Mouse (Mus musculus) hindbrain, embryonic 12.5 days (tissue): Measurements from ENCODE around the gene Usp36. TPM values are rescaled to one million over a fixed set of nuclear protein-coding genes. Genes with fewer than 3 reads are reported as not detected.
A peak's percentile ranks its signal among the peaks of the same experiment; 100 is the strongest.

ENCODE experiments used
- ATAC-seq: fragments of 200-750 bp; cut with Nextera tagmentation; 2 replicates; pipeline ENCODE4 v1.8.0; 2017; ENCODE audit warnings: moderate TSS enrichment; ENCODE audit not compliant: low FRiP score
- H3K27ac ChIP-seq: fragments of 300-500 bp; sonication (generic); 2 replicates; pipeline ENCODE4 v1.5.1; 2016; ENCODE audit warnings: mild to moderate bottlenecking
- H3K27me3 ChIP-seq: fragments of 300-500 bp; sonication (generic); 2 replicates; pipeline ENCODE4 v1.6.1; 2016; ENCODE audit warnings: mild to moderate bottlenecking
- H3K36me3 ChIP-seq: fragments of 300-500 bp; sonication (generic); 2 replicates; pipeline ENCODE4 v1.6.1; 2016; ENCODE audit warnings: mild to moderate bottlenecking
- H3K4me1 ChIP-seq: fragments of 300-500 bp; sonication (generic); 2 replicates; pipeline ENCODE4 v1.6.1; 2016
- H3K4me2 ChIP-seq: fragments of 300-500 bp; sonication (generic); replicated peaks from 2 replicates; pipeline ENCODE4 v1.6.1; 2016; ENCODE audit warnings: mild to moderate bottlenecking
- H3K4me3 ChIP-seq: fragments of 300-500 bp; sonication (generic); 2 replicates; pipeline ENCODE4 v1.5.1; 2016; ENCODE audit warnings: mild to moderate bottlenecking
- H3K9ac ChIP-seq: fragments of 300-500 bp; sonication (generic); 2 replicates; pipeline ENCODE4 v1.6.1; 2016; ENCODE audit warnings: mild to moderate bottlenecking, moderate library complexity
- H3K9me3 ChIP-seq: fragments of 300-500 bp; sonication (generic); replicated peaks from 2 replicates; pipeline ENCODE4 v1.6.1; 2016; ENCODE audit warnings: mild to moderate bottlenecking
- WGBS: fragments of 180-500 bp; shearing (Covaris S2); methylation state at CpG from one replicate; pipeline ENCODE4 v1.1.7; 2016; 5-methylcytosine and 5-hydroxymethylcytosine counted together
- polyA plus RNA-seq: library from polyadenylated mRNA; unstranded; fragments of >200 nt; fragmentation: Nextera tagmentation; extraction: Ambion mirVana; gene quantifications from 2 replicates; pipeline ENCODE4 v1.2.1, GENCODE M21; 2016

The Usp36 gene
- polyA plus RNA-seq, 1 experiment from 2014 or later: 19.9 TPM

GRCm38 (mm10) chr11:118295026-118295425, 5.0 kb upstream of the Usp36 start:
- Histone ChIP-seq H3K9me3 (no peaks in the 10 kb centered on the region), H3K4me1 (peaks cover 7% of the 10 kb centered on the region), H3K27me3 (no peaks in the 10 kb centered on the region), H3K27ac (no peak overlapping the region), H3K4me3 (no peak overlapping the region), H3K9ac (no peak overlapping the region), H3K4me2 (no peak overlapping the region), H3K36me3 (no peaks in the 10 kb centered on the region)
- WGBS: 86% methylated on average over 1 of the region's 2 CpGs
- no peak for ATAC-seq

GRCm38 (mm10) chr11:118292671-118293070, 2.6 kb upstream of the Usp36 start:
- no peak for ATAC-seq
- 68% methylated on average over 6 of the region's 6 CpGs for WGBS
- no peak overlapping the region for H3K4me3 ChIP-seq
- no peaks in the 10 kb centered on the region for H3K27me3 ChIP-seq
- H3K27ac ChIP-seq: no peak overlapping the region
- peaks cover 19% of the 10 kb centered on the region for H3K4me1 ChIP-seq
- no peak overlapping the region for H3K4me2 ChIP-seq
- peaks cover under 1% of the 10 kb centered on the region for H3K36me3 ChIP-seq
- no peaks in the 10 kb centered on the region for H3K9me3 ChIP-seq
- no peak overlapping the region for H3K9ac ChIP-seq

- Histone ChIP-seq H3K27ac (peak overlapping the region; percentile 81), H3K9ac (peak overlapping the region; percentile 88), H3K9me3 (no peaks in the 10 kb centered on the region), H3K4me2 (peak overlapping the region; percentile 96), H3K4me3 (peak overlapping the region; percentile 91), H3K27me3 (no peaks in the 10 kb centered on the region), H3K36me3 (peaks cover 32% of the 10 kb centered on the region), H3K4me1 (peaks cover 19% of the 10 kb centered on the region)
- no peak; the same call in 1 of the 2 replicates for ATAC-seq
- under 1% methylated on average over 22 of the region's 22 CpGs for WGBS
Measured at GRCm38 (mm10) chr11:118289562-118289961, 482 bp downstream of the Usp36 start.

GRCm38 (mm10) chr11:118289037-118289511, 970 bp downstream of the Usp36 start:
- WGBS: 2% methylated on average over 16 of the region's 16 CpGs
- peaks cover 19% of the 10 kb centered on the region for H3K4me1 ChIP-seq
- no peaks in the 10 kb centered on the region for H3K9me3 ChIP-seq
- peaks cover 37% of the 10 kb centered on the region for H3K36me3 ChIP-seq
- H3K4me2 ChIP-seq: peak overlapping the region; percentile 96
- H3K27ac ChIP-seq: peak overlapping the region; percentile 81; the same call in 1 of the 2 replicates
- H3K4me3 ChIP-seq: peak overlapping the region; percentile 91
- H3K9ac ChIP-seq: peak overlapping the region; percentile 88
- no peaks in the 10 kb centered on the region for H3K27me3 ChIP-seq
- ATAC-seq: no peak

GRCm38 (mm10) chr11:118287573-118287972, 2.5 kb downstream of the Usp36 start:
- no peak overlapping the region for H3K27ac ChIP-seq
- H3K27me3 ChIP-seq: no peaks in the 10 kb centered on the region
- H3K4me2 ChIP-seq: no peak overlapping the region
- H3K4me3 ChIP-seq: no peak overlapping the region
- peaks cover 19% of the 10 kb centered on the region for H3K4me1 ChIP-seq
- peaks cover 51% of the 10 kb centered on the region for H3K36me3 ChIP-seq
- no peak overlapping the region for H3K9ac ChIP-seq
- WGBS: 95% methylated on average over 9 of the region's 9 CpGs
- no peaks in the 10 kb centered on the region for H3K9me3 ChIP-seq
- no peak for ATAC-seq

- H3K36me3 ChIP-seq: peaks cover 62% of the 10 kb centered on the region
- H3K27ac ChIP-seq: no peak overlapping the region
- H3K9ac ChIP-seq: no peak overlapping the region
- H3K9me3 ChIP-seq: no peaks in the 10 kb centered on the region
- no peak overlapping the region for H3K4me3 ChIP-seq
- ATAC-seq: no peak
- no peaks in the 10 kb centered on the region for H3K27me3 ChIP-seq
- H3K4me1 ChIP-seq: peaks cover 19% of the 10 kb centered on the region
- H3K4me2 ChIP-seq: no peak overlapping the region
- WGBS: 96% methylated on average over 9 of the region's 9 CpGs
Measured at GRCm38 (mm10) chr11:118286434-118286833, 3.6 kb downstream of the Usp36 start.

GRCm38 (mm10) chr11:118285791-118286190, 4.3 kb downstream of the Usp36 start:
- H3K4me2 ChIP-seq: no peak overlapping the region
- 93% methylated on average over 13 of the region's 13 CpGs for WGBS
- peaks cover 64% of the 10 kb centered on the region for H3K36me3 ChIP-seq
- H3K4me1 ChIP-seq: peaks cover 18% of the 10 kb centered on the region
- H3K4me3 ChIP-seq: no peak overlapping the region
- no peak for ATAC-seq
- no peak overlapping the region for H3K27ac ChIP-seq
- H3K27me3 ChIP-seq: no peaks in the 10 kb centered on the region
- no peaks in the 10 kb centered on the region for H3K9me3 ChIP-seq
- H3K9ac ChIP-seq: no peak overlapping the region

- Histone ChIP-seq H3K4me3 (no peak overlapping the region), H3K27me3 (no peaks in the 10 kb centered on the region), H3K9me3 (no peaks in the 10 kb centered on the region), H3K27ac (no peak overlapping the region), H3K4me1 (no peaks in the 10 kb centered on the region), H3K4me2 (no peak overlapping the region), H3K36me3 (peaks cover 95% of the 10 kb centered on the region), H3K9ac (no peak overlapping the region)
- 90% methylated on average over 3 of the region's 3 CpGs for WGBS
- no peak for ATAC-seq
Measured at GRCm38 (mm10) chr11:118280218-118280617, 9.8 kb downstream of the Usp36 start.

- Histone ChIP-seq H3K4me1 (no peaks in the 10 kb centered on the region), H3K4me3 (no peak overlapping the region), H3K36me3 (peaks cover 96% of the 10 kb centered on the region), H3K9ac (no peak overlapping the region), H3K27ac (no peak overlapping the region), H3K9me3 (no peaks in the 10 kb centered on the region), H3K27me3 (no peaks in the 10 kb centered on the region), H3K4me2 (no peak overlapping the region)
- WGBS: 87% methylated on average over 7 of the region's 7 CpGs
- no peak for ATAC-seq
Measured at GRCm38 (mm10) chr11:118276328-118276727, 13.7 kb downstream of the Usp36 start.

- 95% methylated on average over 9 of the region's 9 CpGs for WGBS
- H3K27me3 ChIP-seq: no peaks in the 10 kb centered on the region
- H3K4me1 ChIP-seq: no peaks in the 10 kb centered on the region
- no peak overlapping the region for H3K4me2 ChIP-seq
- H3K4me3 ChIP-seq: no peak overlapping the region
- no peak overlapping the region for H3K27ac ChIP-seq
- H3K9me3 ChIP-seq: no peaks in the 10 kb centered on the region
- peaks cover 97% of the 10 kb centered on the region for H3K36me3 ChIP-seq
- no peak overlapping the region for H3K9ac ChIP-seq
- ATAC-seq: no peak
Measured at GRCm38 (mm10) chr11:118275092-118275491, 15.0 kb downstream of the Usp36 start.

GRCm38 (mm10) chr11:118269827-118270226, 20.2 kb downstream of the Usp36 start:
- H3K4me3 ChIP-seq: no peak overlapping the region
- H3K27ac ChIP-seq: no peak overlapping the region
- ATAC-seq: no peak
- 95% methylated on average over 3 of the region's 3 CpGs for WGBS
- no peaks in the 10 kb centered on the region for H3K9me3 ChIP-seq
- H3K9ac ChIP-seq: no peak overlapping the region
- H3K27me3 ChIP-seq: no peaks in the 10 kb centered on the region
- H3K36me3 ChIP-seq: peaks cover 92% of the 10 kb centered on the region
- no peaks in the 10 kb centered on the region for H3K4me1 ChIP-seq
- no peak overlapping the region for H3K4me2 ChIP-seq

- Histone ChIP-seq H3K4me3 (no peak overlapping the region), H3K36me3 (peaks cover 92% of the 10 kb centered on the region), H3K9ac (no peak overlapping the region), H3K9me3 (no peaks in the 10 kb centered on the region), H3K4me1 (no peaks in the 10 kb centered on the region), H3K27me3 (no peaks in the 10 kb centered on the region), H3K4me2 (no peak overlapping the region), H3K27ac (no peak overlapping the region)
- no peak for ATAC-seq
- 86% methylated on average over 7 of the region's 7 CpGs for WGBS
Measured at GRCm38 (mm10) chr11:118266666-118267046, 23.4 kb downstream of the Usp36 start.

GRCm38 (mm10) chr11:118266044-118266665, 23.9 kb downstream of the Usp36 start:
- 92% methylated on average over 10 of the region's 10 CpGs for WGBS
- no peaks in the 10 kb centered on the region for H3K9me3 ChIP-seq
- ATAC-seq: no peak
- H3K4me2 ChIP-seq: no peak overlapping the region
- no peak overlapping the region for H3K4me3 ChIP-seq
- no peaks in the 10 kb centered on the region for H3K27me3 ChIP-seq
- no peak overlapping the region for H3K27ac ChIP-seq
- H3K9ac ChIP-seq: no peak overlapping the region
- H3K4me1 ChIP-seq: no peaks in the 10 kb centered on the region
- peaks cover 92% of the 10 kb centered on the region for H3K36me3 ChIP-seq
